Mouse (Mus musculus) midbrain, postnatal 0 days (tissue): ENCODE measurements around the gene Fam71e1. TPM values are rescaled to one million over a fixed set of nuclear protein-coding genes. Genes with fewer than 3 reads are reported as not detected.

Experiments used
- ATAC-seq: fragments of 200-750 bp; cut with Nextera tagmentation; 2 replicates; pipeline ENCODE4 v1.8.0; 2017; ENCODE audit warnings: moderate number of reproducible peaks, mild to moderate bottlenecking, moderate TSS enrichment, moderate library complexity; ENCODE audit not compliant: low FRiP score
- DNase-seq: peaks from one replicate; pipeline ENCODE4 v3.0.0-alpha.2; 2015; ENCODE audit warnings: low spot score
- H3K27ac ChIP-seq: fragments of 300-500 bp; sonication (generic); 2 replicates; pipeline ENCODE4 v1.5.1; 2014; ENCODE audit warnings: low read depth, mild to moderate bottlenecking, low read length, mixed read lengths
- H3K27me3 ChIP-seq: fragments of 300-500 bp; sonication (generic); 2 replicates; pipeline ENCODE4 v1.6.1; 2014; ENCODE audit warnings: low read length, control low read depth, mixed read lengths; ENCODE audit not compliant: insufficient read depth
- H3K36me3 ChIP-seq: fragments of 300-500 bp; sonication (generic); 2 replicates; pipeline ENCODE4 v1.6.1; 2014; ENCODE audit warnings: low read length, control low read depth, mixed read lengths; ENCODE audit not compliant: insufficient read depth
- H3K4me1 ChIP-seq: fragments of 300-500 bp; sonication (generic); 2 replicates; pipeline ENCODE4 v1.6.1; 2014; ENCODE audit warnings: mild to moderate bottlenecking, control low read depth, antibody characterized with exemption, low read length, mixed read lengths; ENCODE audit not compliant: insufficient read depth
- H3K4me2 ChIP-seq: fragments of 300-500 bp; sonication (generic); 2 replicates; pipeline ENCODE4 v1.6.1; 2014; ENCODE audit warnings: low read depth, mild to moderate bottlenecking, low read length, mixed read lengths; ENCODE audit not compliant: poor library complexity, severe bottlenecking
- H3K4me3 ChIP-seq: fragments of 300-500 bp; sonication (generic); 2 replicates; pipeline ENCODE4 v1.5.1; 2014; ENCODE audit warnings: low read depth, mild to moderate bottlenecking, low read length, moderate library complexity
- H3K9ac ChIP-seq: fragments of 300-500 bp; sonication (generic); replicated peaks from 2 replicates; pipeline ENCODE4 v1.6.1; 2014; ENCODE audit warnings: mild to moderate bottlenecking, low read length, moderate library complexity, mixed read lengths; ENCODE audit not compliant: poor library complexity, severe bottlenecking
- H3K9me3 ChIP-seq: fragments of 300-500 bp; sonication (generic); 2 replicates; pipeline ENCODE4 v1.6.1; 2016; ENCODE audit warnings: low read length, control low read depth
- CTCF ChIP-seq: IDR thresholded peaks from 2 replicates; pipeline ENCODE4 v1.5.1; 2016; ENCODE audit warnings: antibody characterized with exemption, mild to moderate bottlenecking
- WGBS: fragments of 180-500 bp; shearing (Covaris S2); extraction: QIAGEN DNeasy Blood & Tissue Kit; methylation state at CpG from one replicate; pipeline ENCODE4 v1.1.7; 2014; 5-methylcytosine and 5-hydroxymethylcytosine counted together
- polyA plus RNA-seq: library from polyadenylated mRNA; unstranded; fragments of >200 nt; fragmentation: Nextera tagmentation; extraction: Ambion mirVana; gene quantifications from 2 replicates; pipeline ENCODE4 v1.2.1, GENCODE M21; 2015
- total RNA-seq: library from RNA; depleted of rRNA; stranded (reverse); fragments of >200 nt; gene quantifications from 2 replicates; pipeline ENCODE4 v1.2.3, GENCODE M21; 2014

Gene Fam71e1
- total and polyA plus RNA-seq, 2 experiments from 2014 or later = 18.5 to 27.7 TPM

DNA sequence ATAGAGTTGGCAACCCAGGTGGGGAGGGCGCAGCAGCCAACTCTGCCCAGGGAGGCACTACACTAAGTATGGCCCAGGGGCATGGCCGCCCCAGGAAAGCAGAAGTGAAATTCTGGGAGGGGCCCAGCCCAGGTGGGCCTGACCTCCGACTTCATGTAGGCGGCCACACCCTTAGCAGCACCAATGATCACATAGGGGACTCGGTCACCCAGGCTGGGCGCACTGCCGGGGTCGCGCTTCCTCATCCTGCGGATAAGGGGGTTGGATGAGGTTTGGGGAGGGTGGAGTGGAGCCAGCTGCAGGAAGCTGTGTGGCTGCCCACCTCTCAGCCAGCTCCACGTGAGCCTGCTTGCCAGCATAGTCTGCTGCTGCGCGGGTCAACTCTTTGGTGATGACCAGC is 37.9 kb downstream of the Fam71e1 start:
- no peak overlapping the region for H3K9ac ChIP-seq
- no peak overlapping the region for H3K4me2 ChIP-seq
- peaks cover 1% of the 10 kb centered on the region; the same call in 1 of the 2 replicates for H3K36me3 ChIP-seq
- DNase-seq (no peak), ATAC-seq (no peak)
- no peak overlapping the region for H3K27ac ChIP-seq
- no peaks in the 10 kb centered on the region for H3K4me1 ChIP-seq
- no peaks in the 10 kb centered on the region for H3K27me3 ChIP-seq
- H3K9me3 ChIP-seq = no peaks in the 10 kb centered on the region
- no peak for TF ChIP-seq CTCF
- 90% methylated on average over 13 of the region's 13 CpGs for WGBS
- no peak overlapping the region for H3K4me3 ChIP-seq

DNA sequence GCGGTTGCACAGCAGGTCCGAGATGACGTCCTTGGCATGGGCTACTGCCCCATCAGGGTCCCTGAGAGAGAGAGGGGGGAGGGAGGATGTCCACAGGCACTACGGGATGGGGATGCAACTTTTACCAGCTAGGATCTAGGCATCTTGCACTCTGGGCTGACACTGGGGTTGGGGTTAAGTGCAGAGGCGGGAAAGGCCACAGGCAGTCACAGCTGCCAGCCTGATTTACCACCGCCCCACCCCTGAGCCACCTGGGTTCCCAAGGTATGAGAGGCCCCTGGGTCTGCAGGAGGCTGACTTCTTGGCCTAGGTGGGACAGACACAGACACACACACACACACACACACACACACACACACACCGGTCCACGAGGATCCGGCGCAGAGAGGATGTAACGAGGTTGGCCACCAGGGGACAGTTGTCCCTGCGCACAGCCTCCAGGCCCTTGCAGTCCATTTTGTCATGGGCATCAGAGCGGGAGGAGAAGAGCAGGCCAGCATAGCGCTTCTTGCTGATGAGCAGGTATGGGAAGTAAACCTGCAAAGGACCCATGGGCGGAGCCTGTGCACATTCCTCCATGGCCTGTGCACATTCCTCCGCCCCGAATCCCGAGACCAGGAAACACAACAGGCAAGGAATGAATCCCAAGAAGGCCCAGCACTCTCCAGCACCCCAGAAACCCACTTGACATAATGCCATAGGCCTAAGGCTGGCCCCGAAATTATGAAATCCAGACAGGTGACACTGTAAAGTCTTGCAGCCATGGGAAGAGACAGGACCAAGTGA is 38.5 kb downstream of the Fam71e1 start:
- TF ChIP-seq CTCF = peak; percentile 22; the same call in 1 of the 2 replicates
- Histone ChIP-seq H3K4me2 (no peak overlapping the region), H3K36me3 (peaks cover 4% of the 10 kb centered on the region; the same call in 1 of the 2 replicates), H3K9me3 (no peaks in the 10 kb centered on the region), H3K4me1 (no peaks in the 10 kb centered on the region), H3K9ac (no peak overlapping the region), H3K4me3 (no peak overlapping the region), H3K27ac (no peak overlapping the region), H3K27me3 (no peaks in the 10 kb centered on the region)
- 92% methylated on average over 19 of the region's 19 CpGs for WGBS
- DNase-seq (no peak), ATAC-seq (no peak)

DNA sequence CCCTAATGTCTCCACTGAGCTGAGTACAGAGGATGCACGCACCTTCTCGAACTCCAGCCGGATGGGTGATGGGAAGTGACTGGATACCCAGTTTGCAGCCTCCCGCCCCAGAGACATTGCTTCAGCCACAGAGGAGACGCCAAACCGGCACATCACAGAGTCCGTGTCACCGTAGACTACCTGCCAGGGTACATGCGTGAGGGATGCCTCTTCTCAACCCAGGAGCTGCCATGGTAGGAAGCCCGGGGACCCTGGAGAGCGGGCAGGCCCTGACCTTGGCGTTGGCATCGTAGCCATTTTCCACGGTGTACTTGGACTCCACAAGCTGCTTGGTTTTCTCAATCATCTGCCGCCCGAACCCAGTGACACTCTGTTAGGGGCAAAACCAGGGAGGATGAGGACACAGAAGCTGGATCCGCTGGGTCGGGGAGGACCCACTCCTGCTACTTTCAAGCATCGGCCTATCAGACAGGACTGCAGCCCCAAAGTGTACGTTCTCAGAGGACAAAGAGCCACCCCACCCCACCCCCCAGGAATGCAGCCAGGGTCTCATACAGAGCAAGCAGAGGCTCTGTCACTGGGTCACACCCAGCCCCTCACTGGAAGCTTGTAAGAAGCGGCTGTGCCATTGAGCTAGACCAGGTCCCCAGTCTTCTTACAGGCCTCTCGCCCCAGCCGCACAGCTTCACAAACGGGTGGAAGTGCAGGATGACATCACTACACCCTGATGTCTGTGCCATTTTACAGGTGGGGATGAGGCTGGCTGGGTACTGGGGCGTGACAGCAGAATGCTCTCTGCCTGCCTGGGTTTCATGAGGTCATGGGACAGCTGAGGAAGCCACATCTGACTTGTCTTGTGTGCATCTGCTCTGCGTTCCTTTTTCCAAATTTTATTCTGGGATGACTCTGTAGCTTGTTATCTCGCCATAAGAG is 39.5 kb downstream of the Fam71e1 start:
- no peak overlapping the region for H3K4me2 ChIP-seq
- H3K27me3 ChIP-seq = no peaks in the 10 kb centered on the region
- no peaks in the 10 kb centered on the region for H3K9me3 ChIP-seq
- no peak overlapping the region for H3K27ac ChIP-seq
- no peaks in the 10 kb centered on the region for H3K4me1 ChIP-seq
- no peak overlapping the region for H3K9ac ChIP-seq
- 93% methylated on average over 27 of the region's 27 CpGs for WGBS
- ATAC-seq = no peak
- peaks cover 10% of the 10 kb centered on the region; the same call in 1 of the 2 replicates for H3K36me3 ChIP-seq
- DNase-seq = no peak
- no peak for TF ChIP-seq CTCF
- H3K4me3 ChIP-seq = no peak overlapping the region

GRCm38 (mm10) chr7:44536590-44536968 is 40.2 kb downstream of the Fam71e1 start:
- DNase-seq = peak; percentile 40
- Histone ChIP-seq H3K4me1 (no peaks in the 10 kb centered on the region), H3K36me3 (peaks cover 15% of the 10 kb centered on the region; the same call in 1 of the 2 replicates), H3K9me3 (no peaks in the 10 kb centered on the region), H3K27ac (no peak overlapping the region), H3K9ac (no peak overlapping the region), H3K4me3 (no peak overlapping the region), H3K27me3 (no peaks in the 10 kb centered on the region), H3K4me2 (no peak overlapping the region)
- WGBS = 92% methylated on average over 6 of the region's 6 CpGs
- ATAC-seq = no peak
- TF ChIP-seq CTCF = no peak

DNA sequence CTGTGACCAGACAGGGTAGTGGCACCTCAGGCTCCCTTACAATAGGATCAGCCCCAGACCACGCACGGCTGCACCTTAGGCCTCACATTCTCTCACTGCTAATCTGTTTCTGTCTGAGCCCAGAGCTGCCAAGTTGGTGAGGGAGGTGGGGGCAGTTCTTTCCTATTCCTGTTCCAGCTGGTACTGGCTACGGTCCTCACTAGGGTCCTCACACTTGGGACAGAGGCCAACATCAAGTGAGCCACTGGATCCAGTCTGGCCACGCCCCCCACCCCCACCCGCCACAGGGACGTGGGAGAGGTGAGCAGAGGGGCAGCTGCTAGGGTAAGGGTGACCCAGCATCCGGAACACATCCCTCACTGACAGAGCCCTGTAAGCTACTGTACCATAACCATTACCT is 40.6 kb downstream of the Fam71e1 start:
- WGBS = 87% methylated on average over 7 of the region's 7 CpGs
- DNase-seq (no peak), ATAC-seq (no peak)
- Histone ChIP-seq H3K9ac (no peak overlapping the region), H3K4me2 (no peak overlapping the region), H3K9me3 (no peaks in the 10 kb centered on the region), H3K4me3 (no peak overlapping the region), H3K36me3 (peaks cover 15% of the 10 kb centered on the region; the same call in 1 of the 2 replicates), H3K27me3 (no peaks in the 10 kb centered on the region), H3K27ac (no peak overlapping the region), H3K4me1 (no peaks in the 10 kb centered on the region)
- no peak for TF ChIP-seq CTCF

GRCm38 (mm10) chr7:44537496-44537895 is 41.1 kb downstream of the Fam71e1 start:
- Histone ChIP-seq H3K4me1 (no peaks in the 10 kb centered on the region), H3K9ac (no peak overlapping the region), H3K9me3 (no peaks in the 10 kb centered on the region), H3K27ac (no peak overlapping the region), H3K4me3 (no peak overlapping the region), H3K4me2 (no peak overlapping the region), H3K36me3 (peaks cover 18% of the 10 kb centered on the region), H3K27me3 (no peaks in the 10 kb centered on the region)
- WGBS = 90% methylated on average over 13 of the region's 13 CpGs
- TF ChIP-seq CTCF = no peak
- no peak for ATAC-seq
- no peak for DNase-seq
